Mouse (Mus musculus) liver, embryonic 16.5 days (tissue): ENCODE results near the gene Hexb. TPM values are rescaled to one million over a fixed set of nuclear protein-coding genes. Genes with fewer than 3 reads are reported as not detected.
"Not testable (repeated sequence)": the region's sequence is repeated elsewhere in the genome, so short reads cannot be mapped to it uniquely, and the experiment has no call there.

Experiments used
- ATAC-seq: fragments of 200-750 bp; cut with Nextera tagmentation; 2 replicates; pipeline ENCODE4 v1.8.0; 2017; ENCODE audit warnings: low read depth, mild to moderate bottlenecking, moderate number of reproducible peaks, moderate library complexity
- H3K27ac ChIP-seq: fragments of 300-500 bp; sonication (generic); 2 replicates; pipeline ENCODE4 v1.5.1; 2014; ENCODE audit warnings: mild to moderate bottlenecking, low read length
- H3K27me3 ChIP-seq: fragments of 300-500 bp; sonication (generic); 2 replicates; pipeline ENCODE4 v1.6.1; 2014; ENCODE audit warnings: low read depth, low read length, mixed read lengths; ENCODE audit not compliant: control insufficient read depth, insufficient read depth
- H3K36me3 ChIP-seq: fragments of 300-500 bp; sonication (generic); 2 replicates; pipeline ENCODE4 v1.6.1; 2014; ENCODE audit warnings: mild to moderate bottlenecking; ENCODE audit not compliant: control insufficient read depth, insufficient read depth
- H3K4me1 ChIP-seq: fragments of 300-500 bp; sonication (generic); 2 replicates; pipeline ENCODE4 v1.6.1; 2014; ENCODE audit warnings: low read depth, low read length, mixed read lengths; ENCODE audit not compliant: control insufficient read depth
- H3K4me2 ChIP-seq: fragments of 300-500 bp; sonication (generic); 2 replicates; pipeline ENCODE4 v1.6.1; 2014; ENCODE audit warnings: low read depth, low read length, mixed read lengths
- H3K4me3 ChIP-seq: fragments of 300-500 bp; sonication (generic); 2 replicates; pipeline ENCODE4 v1.5.1; 2014; ENCODE audit warnings: low read depth, mild to moderate bottlenecking, low read length
- H3K9ac ChIP-seq: fragments of 300-500 bp; sonication (generic); 2 replicates; pipeline ENCODE4 v1.6.1; 2014; ENCODE audit warnings: low read depth, low read length
- H3K9me3 ChIP-seq: fragments of 300-500 bp; sonication (generic); replicated peaks from 2 replicates; pipeline ENCODE4 v1.6.1; 2016; ENCODE audit warnings: low read length; ENCODE audit not compliant: control insufficient read depth
- WGBS: fragments of 180-500 bp; shearing (Covaris S2); extraction: QIAGEN DNeasy Blood & Tissue Kit; methylation state at CpG from one replicate; pipeline ENCODE4 v1.1.7; 2014; ENCODE audit not compliant: insufficient replicate concordance; 5-methylcytosine and 5-hydroxymethylcytosine counted together
- polyA plus RNA-seq: library from polyadenylated mRNA; unstranded; fragments of >200 nt; fragmentation: Nextera tagmentation; extraction: Ambion mirVana; gene quantifications from 2 replicates; pipeline ENCODE4 v1.2.1, GENCODE M21; 2015

Hexb gene
- polyA plus RNA-seq, 1 experiment from 2014 or later: 32.2 TPM

DNA sequence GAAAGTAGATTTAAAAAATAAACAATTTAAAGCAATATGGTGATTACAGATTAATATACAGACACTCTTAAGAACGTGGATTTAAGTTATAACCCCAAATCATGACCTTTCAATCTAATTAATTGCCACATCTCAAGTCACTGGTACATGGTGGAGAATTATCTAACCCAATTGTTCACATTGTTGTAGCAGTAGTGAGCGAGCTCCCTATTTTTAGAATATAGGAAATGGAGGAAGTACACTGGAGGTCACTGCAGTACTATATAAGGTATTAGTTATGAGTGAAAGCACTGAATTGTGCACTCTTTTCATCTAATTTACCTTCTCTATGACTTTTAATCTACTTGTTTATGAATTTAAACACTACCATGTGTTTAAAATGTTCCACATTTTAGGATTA is 67.7 kb downstream of the Hexb start:
- H3K4me3 ChIP-seq, H3K9ac ChIP-seq, H3K4me2 ChIP-seq, H3K4me1 ChIP-seq, ATAC-seq, H3K27ac ChIP-seq, H3K9me3 ChIP-seq, H3K27me3 ChIP-seq: not testable (repeated sequence)
- WGBS: no CpG with 5 or more reads among the region's 2 CpGs
- peaks cover 16% of the 10 kb centered on the region for H3K36me3 ChIP-seq

GRCm38 (mm10) chr13:97129654-97130053 is 68.5 kb downstream of the Hexb start:
- H3K27me3 ChIP-seq, H3K9ac ChIP-seq, H3K9me3 ChIP-seq, H3K27ac ChIP-seq, ATAC-seq, H3K4me1 ChIP-seq, H3K4me2 ChIP-seq, H3K4me3 ChIP-seq: not testable (repeated sequence)
- WGBS: 64% methylated on average over 2 of the region's 4 CpGs
- H3K36me3 ChIP-seq: peaks cover 12% of the 10 kb centered on the region

Other genes with a start within 250 kb of the Hexb start
- gene 1700029F12Rik, start 164.0 kb downstream of the Hexb start, polyA plus RNA-seq: not detected in 2 replicates
- gene Fam169a, start 131.1 kb downstream of the Hexb start, polyA plus RNA-seq: 0.58 and 0.83 TPM in 2 replicates
- 0.36 and 0.45 TPM in 2 replicates for gene Gm6169, start 99.1 kb downstream of the Hexb start, polyA plus RNA-seq
- 16.3 and 18.0 TPM in 2 replicates for gene Gfm2, start 60.4 kb downstream of the Hexb start, polyA plus RNA-seq
- 20.0 and 21.1 TPM in 2 replicates for gene Nsa2, start 60.4 kb downstream of the Hexb start, polyA plus RNA-seq
- 0.76 and 0.86 TPM in 2 replicates for gene Enc1, start 42.7 kb upstream of the Hexb start, polyA plus RNA-seq